Mouse (Mus musculus): ENCODE measurements at regions not wholly inside any gene's neighbourhood (a gene's known extent, or its start where the extent isn't known, plus 50 kb on each side); places are given as distances from the start of the nearest gene placed in this dataset.

DNA sequence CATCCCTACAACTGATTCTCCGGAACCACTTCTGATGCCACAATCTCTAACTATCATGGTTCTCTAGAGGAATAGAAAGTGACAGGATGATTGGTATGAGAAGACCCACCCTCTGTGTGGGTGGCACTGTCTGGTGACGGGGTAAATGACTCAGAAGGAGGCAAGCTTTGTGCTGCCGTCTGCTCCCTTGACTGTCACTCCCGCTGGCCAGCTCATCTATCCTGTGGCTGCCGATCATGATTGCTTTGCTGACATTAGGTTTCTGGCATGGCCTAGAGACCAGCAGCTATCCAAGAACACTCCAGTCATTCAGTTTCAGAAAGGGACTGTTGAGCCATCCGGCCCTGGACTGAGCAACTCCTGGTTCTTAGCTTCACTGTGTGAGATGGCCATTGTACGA, 331.4 kb downstream of the Pmp22 start:
- 52% methylated on average over 7 of the region's 7 CpGs for WGBS
- Histone ChIP-seq H3K27me3 (ENCODE audit: control insufficient read depth, insufficient read depth, low read length) (no peaks in the 10 kb centered on the region), H3K9me3 (ENCODE audit: control insufficient read depth, low read length) (no peaks in the 10 kb centered on the region), H3K4me3 (ENCODE audit: low read depth, low read length) (no peak overlapping the region), H3K9ac (ENCODE audit: low read depth, low read length) (no peak overlapping the region), H3K4me2 (replicated peaks; ENCODE audit: low read depth, low read length) (no peak overlapping the region), H3K36me3 (ENCODE audit: control insufficient read depth, insufficient read depth, low read length) (no peaks in the 10 kb centered on the region), H3K27ac (ENCODE audit: low read depth, low read length) (no peak overlapping the region), H3K4me1 (replicated peaks; ENCODE audit: control insufficient read depth, insufficient read depth, low read length) (peaks cover 4% of the 10 kb centered on the region; the same call in 1 of the 2 replicates)
- ATAC-seq (ENCODE audit: low FRiP score) (no peak), DNase-seq (ENCODE audit: low spot score) (no peak)

DNA sequence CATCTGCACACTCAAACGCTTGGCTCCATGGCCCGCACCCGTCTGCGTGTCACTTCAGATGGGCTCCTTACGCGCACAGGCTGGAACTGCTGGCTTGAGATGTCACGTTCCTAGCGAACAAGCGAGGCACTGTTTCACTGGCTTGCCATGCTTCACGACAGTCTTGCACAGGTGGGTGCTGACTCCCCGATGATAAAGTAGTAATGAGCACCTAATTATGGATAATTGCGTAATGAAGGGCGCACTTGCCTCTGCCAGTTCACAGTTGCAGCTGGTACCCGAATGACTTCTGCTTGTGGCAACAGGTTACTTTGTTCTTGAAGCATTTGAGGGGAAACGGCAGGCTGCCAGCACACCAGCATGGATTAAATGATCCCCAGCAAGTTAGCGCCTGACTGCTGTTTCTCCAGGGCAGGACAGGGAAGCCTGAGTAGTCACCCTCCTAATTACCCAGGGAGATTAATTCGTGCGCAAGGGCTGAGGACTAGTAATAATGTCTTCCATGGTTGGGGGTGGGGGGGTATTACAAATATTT, 335.1 kb downstream of the Pmp22 start:
- H3K4me2 ChIP-seq (replicated peaks; ENCODE audit: low read depth, low read length): no peak overlapping the region

DNA sequence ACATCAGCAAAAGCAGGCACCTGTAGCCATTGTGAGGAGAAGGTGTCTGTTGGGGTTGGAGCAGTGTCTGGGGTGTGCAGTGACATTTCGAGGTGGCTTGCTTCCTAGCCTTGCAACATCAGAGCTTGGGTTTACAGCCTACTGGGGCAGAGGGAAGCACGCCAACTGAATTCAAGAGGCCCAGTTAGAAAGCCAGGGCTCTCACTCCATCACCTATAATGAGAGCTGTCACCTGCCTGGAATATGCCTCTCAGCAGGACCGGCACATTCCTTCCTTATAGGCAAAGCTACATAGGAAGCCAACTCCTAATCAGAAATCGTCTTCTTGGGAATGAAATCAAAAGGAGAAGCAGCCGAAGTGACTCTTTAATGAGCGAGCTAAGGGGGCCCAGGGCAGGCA, 337.2 kb downstream of the Pmp22 start:
- no peaks in the 10 kb centered on the region for H3K27me3 ChIP-seq (ENCODE audit: control insufficient read depth, insufficient read depth, low read length)
- WGBS: 82% methylated on average over 6 of the region's 6 CpGs
- no peak overlapping the region for H3K4me3 ChIP-seq (ENCODE audit: low read depth, low read length)
- no peak for DNase-seq (ENCODE audit: low spot score)
- H3K9me3 ChIP-seq (ENCODE audit: control insufficient read depth, low read length): no peaks in the 10 kb centered on the region
- H3K4me1 ChIP-seq (replicated peaks; ENCODE audit: control insufficient read depth, insufficient read depth, low read length): no peaks in the 10 kb centered on the region
- no peaks in the 10 kb centered on the region for H3K36me3 ChIP-seq (ENCODE audit: control insufficient read depth, insufficient read depth, low read length)
- H3K4me2 ChIP-seq (replicated peaks; ENCODE audit: low read depth, low read length): no peak overlapping the region
- H3K9ac ChIP-seq (ENCODE audit: low read depth, low read length): no peak overlapping the region
- H3K27ac ChIP-seq (ENCODE audit: low read depth, low read length): no peak overlapping the region
- no peak for ATAC-seq (ENCODE audit: low FRiP score)

More for the DNA sequence above, 335.1 kb downstream of the Pmp22 start:
- Histone ChIP-seq H3K4me1 (replicated peaks; ENCODE audit: control insufficient read depth, insufficient read depth, low read length) (no peaks in the 10 kb centered on the region), H3K9ac (ENCODE audit: low read depth, low read length) (no peak overlapping the region), H3K4me3 (ENCODE audit: low read depth, low read length) (no peak overlapping the region), H3K36me3 (ENCODE audit: control insufficient read depth, insufficient read depth, low read length) (no peaks in the 10 kb centered on the region), H3K27ac (ENCODE audit: low read depth, low read length) (no peak overlapping the region), H3K9me3 (ENCODE audit: control insufficient read depth, low read length) (no peaks in the 10 kb centered on the region), H3K27me3 (ENCODE audit: control insufficient read depth, insufficient read depth, low read length) (no peaks in the 10 kb centered on the region)
- DNase-seq (ENCODE audit: low spot score) (no peak), ATAC-seq (ENCODE audit: low FRiP score) (no peak)
- WGBS: 71% methylated on average over 18 of the region's 18 CpGs

DNA sequence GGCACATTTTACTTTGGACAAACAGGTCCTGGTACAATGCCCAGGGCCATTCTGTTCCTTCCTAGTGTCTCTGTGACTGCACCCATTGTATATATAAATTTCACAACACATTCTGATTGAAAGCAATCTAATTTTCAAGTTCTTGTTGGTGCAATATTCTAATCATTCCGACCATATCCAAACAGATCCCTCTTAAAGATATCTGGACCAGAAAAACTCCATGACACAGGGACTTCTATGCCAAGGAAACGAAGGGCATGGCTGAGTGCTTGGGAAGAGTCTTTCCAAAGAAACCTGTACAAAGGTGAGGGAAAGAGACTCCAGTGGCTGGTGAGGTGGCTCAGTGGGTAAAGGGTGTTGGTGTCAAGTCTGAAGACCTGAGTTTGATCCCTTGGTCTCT, 337.8 kb downstream of the Pmp22 start:
- 88% methylated on average over 2 of the region's 2 CpGs for WGBS
- H3K27ac ChIP-seq (ENCODE audit: low read depth, low read length): no peak overlapping the region
- H3K4me1 ChIP-seq (replicated peaks; ENCODE audit: control insufficient read depth, insufficient read depth, low read length): no peaks in the 10 kb centered on the region
- H3K36me3 ChIP-seq (ENCODE audit: control insufficient read depth, insufficient read depth, low read length): no peaks in the 10 kb centered on the region
- no peaks in the 10 kb centered on the region for H3K9me3 ChIP-seq (ENCODE audit: control insufficient read depth, low read length)
- no peak overlapping the region for H3K9ac ChIP-seq (ENCODE audit: low read depth, low read length)
- ATAC-seq (ENCODE audit: low FRiP score) (no peak), DNase-seq (ENCODE audit: low spot score) (no peak)
- no peaks in the 10 kb centered on the region for H3K27me3 ChIP-seq (ENCODE audit: control insufficient read depth, insufficient read depth, low read length)
- H3K4me3 ChIP-seq (ENCODE audit: low read depth, low read length): no peak overlapping the region
- H3K4me2 ChIP-seq (replicated peaks; ENCODE audit: low read depth, low read length): no peak overlapping the region

DNA sequence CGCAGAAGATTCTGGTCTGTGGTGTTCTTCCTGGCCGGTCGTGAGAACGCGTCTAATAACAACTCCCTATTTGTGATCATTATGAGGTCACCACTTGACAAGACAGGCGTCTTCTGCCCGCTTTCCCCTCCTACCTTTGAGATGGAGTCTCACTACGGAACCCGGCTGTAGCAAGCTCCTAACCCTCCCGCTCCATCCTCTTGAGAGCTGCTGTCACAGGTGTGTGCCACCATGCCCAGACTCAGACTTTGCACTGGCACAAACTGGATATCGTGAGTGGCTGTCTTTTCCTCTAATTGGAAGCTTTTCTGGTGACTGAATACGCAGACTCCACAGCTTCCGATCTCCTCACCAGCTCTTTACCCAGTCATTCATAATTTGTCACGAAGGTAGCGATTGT, 346.0 kb downstream of the Pmp22 start:
- WGBS: 97% methylated on average over 15 of the region's 15 CpGs
- H3K4me1 ChIP-seq (replicated peaks; ENCODE audit: control insufficient read depth, insufficient read depth, low read length): no peaks in the 10 kb centered on the region
- H3K4me3 ChIP-seq (ENCODE audit: low read depth, low read length): no peak overlapping the region
- no peak overlapping the region for H3K27ac ChIP-seq (ENCODE audit: low read depth, low read length)
- H3K27me3 ChIP-seq (ENCODE audit: control insufficient read depth, insufficient read depth, low read length): no peaks in the 10 kb centered on the region
- no peak overlapping the region for H3K4me2 ChIP-seq (replicated peaks; ENCODE audit: low read depth, low read length)
- H3K9me3 ChIP-seq (ENCODE audit: control insufficient read depth, low read length): no peaks in the 10 kb centered on the region
- H3K9ac ChIP-seq (ENCODE audit: low read depth, low read length): no peak overlapping the region
- H3K36me3 ChIP-seq (ENCODE audit: control insufficient read depth, insufficient read depth, low read length): no peaks in the 10 kb centered on the region
- DNase-seq (ENCODE audit: low spot score) (no peak), ATAC-seq (ENCODE audit: low FRiP score) (no peak)

DNA sequence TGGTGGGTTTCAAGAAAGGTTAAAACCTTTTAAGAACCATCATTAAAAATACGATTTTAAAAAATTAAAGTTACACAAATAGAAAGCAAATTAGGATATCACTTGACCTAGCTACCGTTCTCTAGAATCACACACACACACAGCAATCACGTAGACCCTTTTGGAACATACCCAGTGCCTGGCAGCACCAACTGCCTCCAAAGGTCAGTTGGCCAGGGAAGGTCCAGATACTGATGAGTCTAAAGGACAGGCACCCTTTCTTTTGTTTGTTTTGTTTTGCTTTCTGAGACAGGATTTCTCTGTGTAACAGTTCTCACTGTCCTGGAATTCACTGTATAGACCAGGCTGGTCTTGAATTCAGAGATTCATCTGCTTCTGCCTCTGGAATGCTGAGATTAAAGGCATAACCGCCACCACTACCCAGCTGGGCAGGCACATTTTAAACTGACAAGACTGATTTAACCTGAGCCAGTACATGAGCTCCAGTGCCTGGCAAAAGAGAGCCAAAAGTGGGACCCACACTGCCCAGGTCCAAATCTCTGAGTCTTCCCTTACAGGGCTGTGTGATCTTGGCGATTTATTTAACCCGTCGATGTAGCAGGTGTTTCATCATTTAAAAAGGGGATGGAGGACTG, 353.0 kb downstream of the Pmp22 start:
- no peaks in the 10 kb centered on the region for H3K27me3 ChIP-seq (ENCODE audit: control insufficient read depth, insufficient read depth, low read length)
- H3K27ac ChIP-seq (ENCODE audit: low read depth, low read length): no peak overlapping the region
- no peak overlapping the region for H3K4me2 ChIP-seq (replicated peaks; ENCODE audit: low read depth, low read length)
- no peaks in the 10 kb centered on the region for H3K9me3 ChIP-seq (ENCODE audit: control insufficient read depth, low read length)
- H3K36me3 ChIP-seq (ENCODE audit: control insufficient read depth, insufficient read depth, low read length): no peaks in the 10 kb centered on the region
- DNase-seq (ENCODE audit: low spot score): no peak
- H3K9ac ChIP-seq (ENCODE audit: low read depth, low read length): no peak overlapping the region
- no peak for ATAC-seq (ENCODE audit: low FRiP score)
- H3K4me3 ChIP-seq (ENCODE audit: low read depth, low read length): no peak overlapping the region
- no peaks in the 10 kb centered on the region for H3K4me1 ChIP-seq (replicated peaks; ENCODE audit: control insufficient read depth, insufficient read depth, low read length)
- 82% methylated on average over 7 of the region's 7 CpGs for WGBS

DNA sequence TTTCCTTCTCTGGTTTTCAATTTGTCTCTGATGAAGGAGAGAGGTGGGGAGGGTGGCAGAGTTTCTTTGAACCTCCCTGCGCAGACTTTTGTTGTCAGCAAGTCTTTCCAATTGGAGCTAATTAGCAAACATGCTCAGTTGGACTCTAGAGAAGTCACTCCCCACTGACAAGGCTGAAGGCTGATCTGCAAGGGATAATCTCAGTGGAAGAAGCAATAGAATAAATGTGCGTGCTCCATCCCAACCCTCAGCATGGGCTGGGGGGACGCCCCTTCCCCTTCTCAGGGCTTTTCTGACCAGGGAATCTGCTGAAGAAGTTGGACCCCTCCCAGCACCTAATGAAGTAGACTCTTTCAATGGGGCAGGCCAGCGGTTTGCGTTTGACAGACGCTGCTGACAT, 353.8 kb downstream of the Pmp22 start:
- no peaks in the 10 kb centered on the region for H3K27me3 ChIP-seq (ENCODE audit: control insufficient read depth, insufficient read depth, low read length)
- no peaks in the 10 kb centered on the region for H3K9me3 ChIP-seq (ENCODE audit: control insufficient read depth, low read length)
- no peak overlapping the region for H3K9ac ChIP-seq (ENCODE audit: low read depth, low read length)
- H3K36me3 ChIP-seq (ENCODE audit: control insufficient read depth, insufficient read depth, low read length): no peaks in the 10 kb centered on the region
- no peaks in the 10 kb centered on the region for H3K4me1 ChIP-seq (replicated peaks; ENCODE audit: control insufficient read depth, insufficient read depth, low read length)
- no peak overlapping the region for H3K4me2 ChIP-seq (replicated peaks; ENCODE audit: low read depth, low read length)
- ATAC-seq (ENCODE audit: low FRiP score) (no peak), DNase-seq (ENCODE audit: low spot score) (no peak)
- no peak overlapping the region for H3K27ac ChIP-seq (ENCODE audit: low read depth, low read length)
- H3K4me3 ChIP-seq (ENCODE audit: low read depth, low read length): no peak overlapping the region
- whole genome bisulfite sequencing: 29% methylated on average over 6 of the region's 6 CpGs

DNA sequence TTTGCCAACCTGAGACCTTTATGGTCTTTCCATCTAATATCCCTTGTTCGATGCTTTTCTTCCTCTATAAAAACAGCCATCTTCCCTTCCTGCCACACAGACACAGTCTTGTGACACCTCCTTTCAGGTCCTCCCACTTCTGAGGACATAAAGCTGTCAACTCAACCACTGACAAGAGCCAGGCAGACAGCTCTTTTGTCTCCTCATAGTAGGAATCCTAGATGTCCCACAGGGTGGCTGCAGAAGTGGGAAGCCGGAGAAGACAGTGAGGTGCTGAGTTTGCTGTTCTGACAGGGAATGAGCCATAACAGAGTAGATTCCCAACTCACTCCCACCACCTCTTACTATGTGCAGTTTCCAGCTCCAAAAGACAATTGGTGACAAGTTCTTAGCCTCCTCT, 358.4 kb downstream of the Pmp22 start:
- H3K27ac ChIP-seq (ENCODE audit: low read depth, low read length): no peak overlapping the region
- WGBS: 8% methylated on average over 2 of the region's 2 CpGs

DNA sequence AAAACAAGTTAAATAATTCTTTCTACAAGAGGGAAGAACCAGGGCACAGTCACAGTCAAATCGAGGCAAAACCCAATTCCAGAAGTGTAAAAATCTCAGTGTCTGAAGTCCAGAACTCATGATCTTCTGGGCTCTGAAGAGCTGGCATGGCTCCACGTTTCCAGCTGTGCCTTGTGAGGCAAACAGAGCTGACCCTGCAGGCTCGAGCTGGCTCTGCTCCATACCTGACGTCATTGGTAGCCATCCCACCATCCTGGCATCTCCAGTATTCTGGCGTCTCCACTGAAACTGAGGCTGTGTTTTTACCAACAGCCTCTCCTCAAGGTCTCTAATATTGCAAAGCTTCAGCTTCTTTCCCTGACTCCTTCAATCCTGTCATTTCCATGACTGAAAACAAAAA, 373.4 kb downstream of the Pmp22 start:
- DNase-seq (ENCODE audit: low spot score) (no peak), ATAC-seq (ENCODE audit: low FRiP score) (no peak)
- H3K4me3 ChIP-seq (ENCODE audit: low read depth, low read length): no peak overlapping the region
- H3K9me3 ChIP-seq (ENCODE audit: control insufficient read depth, low read length): no peaks in the 10 kb centered on the region
- H3K27me3 ChIP-seq (ENCODE audit: control insufficient read depth, insufficient read depth, low read length): no peaks in the 10 kb centered on the region
- H3K9ac ChIP-seq (ENCODE audit: low read depth, low read length): no peak overlapping the region
- H3K27ac ChIP-seq (ENCODE audit: low read depth, low read length): no peak overlapping the region
- no peaks in the 10 kb centered on the region for H3K4me1 ChIP-seq (replicated peaks; ENCODE audit: control insufficient read depth, insufficient read depth, low read length)
- H3K4me2 ChIP-seq (replicated peaks; ENCODE audit: low read depth, low read length): no peak overlapping the region
- 69% methylated on average over 5 of the region's 5 CpGs for WGBS
- no peaks in the 10 kb centered on the region for H3K36me3 ChIP-seq (ENCODE audit: control insufficient read depth, insufficient read depth, low read length)

More for the DNA sequence above, 358.4 kb downstream of the Pmp22 start:
- no peaks in the 10 kb centered on the region for H3K27me3 ChIP-seq (ENCODE audit: control insufficient read depth, insufficient read depth, low read length)
- no peaks in the 10 kb centered on the region for H3K4me1 ChIP-seq (replicated peaks; ENCODE audit: control insufficient read depth, insufficient read depth, low read length)
- H3K4me3 ChIP-seq (ENCODE audit: low read depth, low read length): no peak overlapping the region
- H3K9me3 ChIP-seq (ENCODE audit: control insufficient read depth, low read length): no peaks in the 10 kb centered on the region
- H3K4me2 ChIP-seq (replicated peaks; ENCODE audit: low read depth, low read length): no peak overlapping the region
- ATAC-seq (ENCODE audit: low FRiP score) (no peak), DNase-seq (ENCODE audit: low spot score) (no peak)
- H3K9ac ChIP-seq (ENCODE audit: low read depth, low read length): no peak overlapping the region
- no peaks in the 10 kb centered on the region for H3K36me3 ChIP-seq (ENCODE audit: control insufficient read depth, insufficient read depth, low read length)
